In the genomic region with DNA sequence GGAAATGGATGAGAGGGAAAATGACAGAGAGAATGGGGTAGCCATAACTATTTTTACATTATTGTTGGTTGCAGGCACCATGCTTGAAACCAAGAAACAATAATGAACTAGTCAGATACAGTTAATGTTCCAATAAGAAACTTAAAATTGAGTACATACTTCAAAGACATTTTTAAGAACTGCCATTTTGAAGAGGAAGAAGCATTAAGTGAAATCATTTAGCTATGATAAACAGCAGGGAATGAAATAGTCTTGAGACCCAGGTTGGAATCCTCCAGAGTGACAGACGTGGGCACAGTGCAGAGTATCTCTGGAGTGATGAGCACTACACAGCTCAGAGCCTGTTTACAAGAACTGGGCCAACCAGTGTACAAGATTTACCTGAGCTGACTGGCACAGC, we compare ENCODE assay signal across 16 mouse cellular contexts.
"Had no signal": no experiment of that assay in that cellular context is flagged by ENCODE, and none has a peak within 500 bp of the region (broad histone marks: within the 10 kb centered on the region; RNA-seq: fewer than 3 reads in every experiment).

Gene Olfr17 (plus strand): TSS at position 301 of the 400 bp plus-strand sequence.

- DNase-seq: heart, postnatal 10 days; heart, postnatal 14 days; heart, postnatal 36 days; heart, postnatal 4 days; kidney, adult 11 months; kidney, adult 18-20 months; kidney, adult 2 months; kidney, adult 8-10 months; kidney, adult 9 months; kidney, postnatal 10 days; kidney, postnatal 14 days; kidney, postnatal 25 days; kidney, postnatal 36 days; kidney, postnatal 4 days; layer of hippocampus, adult 9-11 months; layer of hippocampus, postnatal 36 days had no signal
